Mouse (Mus musculus): ENCODE data around the gene Apobec2. TPM values are rescaled to one million over a fixed set of nuclear protein-coding genes. Genes with fewer than 3 reads are reported as not detected.

The Apobec2 gene
- total RNA-seq, 1 experiment = 5.6 TPM

GRCm38 (mm10) chr17:48453489-48453888, 20.8 kb upstream of the Apobec2 start:
- Histone ChIP-seq H3K9me3 (ENCODE audit: control insufficient read depth, insufficient read depth, low read depth, low read length) (no peaks in the 10 kb centered on the region), H3K4me3 (ENCODE audit: insufficient read depth in 1 of 2, low read depth in 1 of 2, low read length in 2 of 2, poor library complexity in 1 of 2, severe bottlenecking in 1 of 2) (no peak overlapping the region), H3K4me1 (ENCODE audit: control insufficient read depth in 2 of 2, insufficient read depth in 2 of 2, low read length in 2 of 2, poor library complexity in 1 of 2) (peaks cover 3 to 14% of the 10 kb centered on the region in 2 experiments; a peak in 3 of 4 replicates), H3K36me3 (ENCODE audit: control insufficient read depth, insufficient read depth, low read length, poor library complexity, severe bottlenecking) (no peaks in the 10 kb centered on the region), H3K27ac (ENCODE audit: insufficient read depth, low read depth, low read length, poor library complexity, severe bottlenecking) (no peak overlapping the region), H3K9ac (ENCODE audit: insufficient read depth, low read depth, low read length, poor library complexity, severe bottlenecking) (no peak overlapping the region)
- in situ Hi-C loops (cut with MboI; ENCODE audit: low sequenced_read_pairs in 2 of 2, unreplicated experiment in 2 of 2) = no loop called here
- no peak for DNase-seq (ENCODE audit: low read depth, low spot score)
- TF ChIP-seq ZC3H11A (IDR thresholded peaks at IDR 0.05; ENCODE audit: borderline replicate concordance, low read depth, low read length) (no peak), HCFC1 (IDR thresholded peaks at IDR 0.05; ENCODE audit: borderline replicate concordance, insufficient read depth, low read length) (no peak), CHD2 (IDR thresholded peaks at IDR 0.05; ENCODE audit: low read depth, low read length) (no peak), MAFK (IDR thresholded peaks at IDR 0.05; ENCODE audit: insufficient read depth, low read depth, low read length) (no peak), ZNF384 (IDR thresholded peaks at IDR 0.05; ENCODE audit: low read depth, low read length) (no peak)

DNA sequence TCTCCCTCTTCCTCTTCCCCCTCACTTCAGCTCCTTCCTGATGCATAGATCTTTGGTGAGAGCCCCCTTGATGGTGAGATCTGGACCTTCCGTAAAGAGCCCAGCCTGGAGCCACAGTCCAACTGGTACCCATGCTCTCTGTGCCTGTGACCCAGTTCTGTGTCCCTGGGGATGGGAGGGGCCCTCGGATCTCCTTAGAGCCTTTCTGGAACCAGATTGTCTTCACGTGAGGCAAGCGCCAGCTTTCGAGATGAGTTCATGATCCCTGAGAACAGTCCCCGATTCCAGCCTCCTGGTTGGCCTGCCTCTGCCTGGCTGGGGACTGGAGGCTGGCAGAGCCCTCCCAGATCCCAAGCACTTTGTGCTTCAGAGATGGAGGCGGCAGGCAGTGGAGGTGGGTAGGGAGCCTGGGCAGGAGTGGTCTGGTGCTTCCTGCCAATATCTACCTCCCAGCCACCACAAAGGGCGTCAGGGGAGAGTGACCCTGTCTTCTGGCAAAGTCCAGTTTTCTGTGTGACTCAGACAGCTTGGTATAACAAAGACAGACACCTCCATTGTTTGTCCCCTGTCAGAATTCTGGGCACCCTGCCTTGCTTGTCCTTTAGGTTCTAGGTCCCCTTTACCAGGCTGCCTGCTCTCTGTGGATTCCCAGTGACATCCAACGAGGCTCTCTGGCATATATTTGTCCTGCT, 19.2 kb upstream of the Apobec2 start:
- Histone ChIP-seq H3K9ac (ENCODE audit: insufficient read depth, low read depth, low read length, poor library complexity, severe bottlenecking) (no peak overlapping the region), H3K36me3 (ENCODE audit: control insufficient read depth, insufficient read depth, low read length, poor library complexity, severe bottlenecking) (no peaks in the 10 kb centered on the region), H3K27ac (ENCODE audit: insufficient read depth, low read depth, low read length, poor library complexity, severe bottlenecking) (no peak overlapping the region), H3K9me3 (ENCODE audit: control insufficient read depth, insufficient read depth, low read depth, low read length) (no peaks in the 10 kb centered on the region), H3K4me3 (ENCODE audit: insufficient read depth in 1 of 2, low read depth in 1 of 2, low read length in 2 of 2, poor library complexity in 1 of 2, severe bottlenecking in 1 of 2) (no peak overlapping the region), H3K4me1 (ENCODE audit: control insufficient read depth in 2 of 2, insufficient read depth in 2 of 2, low read length in 2 of 2, poor library complexity in 1 of 2) (peaks cover 5 to 16% of the 10 kb centered on the region in 2 experiments)
- TF ChIP-seq MAFK (IDR thresholded peaks at IDR 0.05; ENCODE audit: insufficient read depth, low read depth, low read length) (no peak), ZNF384 (IDR thresholded peaks at IDR 0.05; ENCODE audit: low read depth, low read length) (no peak), ZC3H11A (IDR thresholded peaks at IDR 0.05; ENCODE audit: borderline replicate concordance, low read depth, low read length) (no peak), CHD2 (IDR thresholded peaks at IDR 0.05; ENCODE audit: low read depth, low read length) (no peak), HCFC1 (IDR thresholded peaks at IDR 0.05; ENCODE audit: borderline replicate concordance, insufficient read depth, low read length) (no peak)
- DNase-seq (ENCODE audit: low read depth, low spot score) = no peak
- in situ Hi-C loops (cut with MboI; ENCODE audit: low sequenced_read_pairs in 2 of 2, unreplicated experiment in 2 of 2) = no loop called here

DNA sequence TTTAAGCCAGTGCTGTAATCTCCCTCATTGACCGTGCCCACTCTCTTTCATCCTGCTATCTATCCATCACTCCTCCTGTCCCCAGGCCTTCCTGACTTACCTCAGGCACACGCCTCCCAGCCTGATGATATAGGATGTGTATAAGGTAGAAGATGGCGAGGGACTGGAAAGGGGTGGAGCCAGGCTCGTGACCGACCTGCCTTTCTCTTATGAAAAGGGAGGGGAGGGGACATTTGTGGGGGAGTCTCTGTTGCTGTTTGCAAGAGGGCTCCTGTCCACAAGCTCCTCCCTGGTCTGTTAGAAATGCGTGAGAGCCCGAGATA, 18.6 kb upstream of the Apobec2 start, which contains the start of gene Tspo2:
Gene Tspo2 (minus strand): TSS at position 170 of the 323 bp plus-strand sequence.
- Histone ChIP-seq H3K4me1 (ENCODE audit: control insufficient read depth in 2 of 2, insufficient read depth in 2 of 2, low read length in 2 of 2, poor library complexity in 1 of 2) (peaks cover 5 to 16% of the 10 kb centered on the region in 2 experiments), H3K36me3 (ENCODE audit: control insufficient read depth, insufficient read depth, low read length, poor library complexity, severe bottlenecking) (no peaks in the 10 kb centered on the region), H3K9ac (ENCODE audit: insufficient read depth, low read depth, low read length, poor library complexity, severe bottlenecking) (no peak within 1 kb of the TSS), H3K4me3 (ENCODE audit: insufficient read depth in 1 of 2, low read depth in 1 of 2, low read length in 2 of 2, poor library complexity in 1 of 2, severe bottlenecking in 1 of 2) (no peak within 1 kb of the TSS), H3K9me3 (ENCODE audit: control insufficient read depth, insufficient read depth, low read depth, low read length) (no peaks in the 10 kb centered on the region), H3K27ac (ENCODE audit: insufficient read depth, low read depth, low read length, poor library complexity, severe bottlenecking) (no peak within 1 kb of the TSS)
- in situ Hi-C loops (cut with MboI; ENCODE audit: low sequenced_read_pairs in 2 of 2, unreplicated experiment in 2 of 2) = no loop called here
- no peak for TF ChIP-seq ZC3H11A (IDR thresholded peaks at IDR 0.05; ENCODE audit: borderline replicate concordance, low read depth, low read length)
- TF ChIP-seq HCFC1 (IDR thresholded peaks at IDR 0.05; ENCODE audit: borderline replicate concordance, insufficient read depth, low read length) = no peak
- TF ChIP-seq MAFK (IDR thresholded peaks at IDR 0.05; ENCODE audit: insufficient read depth, low read depth, low read length) = no peak
- no peak for TF ChIP-seq CHD2 (IDR thresholded peaks at IDR 0.05; ENCODE audit: low read depth, low read length)
- no peak for TF ChIP-seq ZNF384 (IDR thresholded peaks at IDR 0.05; ENCODE audit: low read depth, low read length)
- no peak for DNase-seq (ENCODE audit: low read depth, low spot score)

- in situ Hi-C loops (cut with MboI; ENCODE audit: low sequenced_read_pairs in 2 of 2, unreplicated experiment in 2 of 2) = no loop called here
- Histone ChIP-seq H3K4me1 (ENCODE audit: control insufficient read depth in 2 of 2, insufficient read depth in 2 of 2, low read length in 2 of 2, poor library complexity in 1 of 2) (peaks cover 5 to 16% of the 10 kb centered on the region in 2 experiments), H3K9ac (ENCODE audit: insufficient read depth, low read depth, low read length, poor library complexity, severe bottlenecking) (no peak overlapping the region), H3K27ac (ENCODE audit: insufficient read depth, low read depth, low read length, poor library complexity, severe bottlenecking) (no peak overlapping the region), H3K36me3 (ENCODE audit: control insufficient read depth, insufficient read depth, low read length, poor library complexity, severe bottlenecking) (no peaks in the 10 kb centered on the region), H3K4me3 (ENCODE audit: insufficient read depth in 1 of 2, low read depth in 1 of 2, low read length in 2 of 2, poor library complexity in 1 of 2, severe bottlenecking in 1 of 2) (no peak overlapping the region), H3K9me3 (ENCODE audit: control insufficient read depth, insufficient read depth, low read depth, low read length) (no peaks in the 10 kb centered on the region)
- DNase-seq (ENCODE audit: low read depth, low spot score) = no peak
- TF ChIP-seq HCFC1 (IDR thresholded peaks at IDR 0.05; ENCODE audit: borderline replicate concordance, insufficient read depth, low read length) = no peak
- TF ChIP-seq ZNF384 (IDR thresholded peaks at IDR 0.05; ENCODE audit: low read depth, low read length) = peak; percentile 28; the same call in 1 of the 2 replicates
Observed at GRCm38 (mm10) chr17:48450666-48451352, 18.1 kb upstream of the Apobec2 start.

Data from ES-E14 (cell line).